Mouse (Mus musculus): ENCODE data around the gene Ccdc62. TPM values are rescaled to one million over a fixed set of nuclear protein-coding genes. Genes with fewer than 3 reads are reported as not detected.

The Ccdc62 gene
- 4.7 and 5.0 TPM in 2 replicates for total RNA-seq (2021)
- long read RNA-seq, experiment 1, partial matches to known transcripts = 0 of 1 reads
- long read RNA-seq, experiment 1, other reads (novel, unspliced or antisense) = 1 of 1 reads
- long read RNA-seq, experiment 2, partial matches to known transcripts = 0 of 2 reads
- long read RNA-seq, experiment 2, other reads (novel, unspliced or antisense) = 1 of 2 reads

- peak; percentile 97 for DNase-seq
Measured at GRCm38 (mm10) chr5:123930508-123930989, at the start of gene Ccdc62. TSS of gene Ccdc62 (plus strand) at chr5:123930679.

- no peak for DNase-seq
Measured at GRCm38 (mm10) chr5:123880778-123881177, 49.7 kb upstream of the Ccdc62 start.

- DNase-seq = no peak
Measured at GRCm38 (mm10) chr5:123883891-123884290, 46.6 kb upstream of the Ccdc62 start.

GRCm38 (mm10) chr5:123884332-123884731, 46.1 kb upstream of the Ccdc62 start:
- no peak for DNase-seq

GRCm38 (mm10) chr5:123886365-123886764, 44.1 kb upstream of the Ccdc62 start:
- DNase-seq = no peak

- DNase-seq = no peak
Measured at GRCm38 (mm10) chr5:123890312-123890711, 40.2 kb upstream of the Ccdc62 start.

GRCm38 (mm10) chr5:123890987-123891386, 39.5 kb upstream of the Ccdc62 start:
- DNase-seq = no peak

- DNase-seq = peak; percentile 67
Measured at GRCm38 (mm10) chr5:123891669-123892068, 38.8 kb upstream of the Ccdc62 start.

GRCm38 (mm10) chr5:123893520-123893919, 37.0 kb upstream of the Ccdc62 start:
- DNase-seq = no peak

GRCm38 (mm10) chr5:123896395-123896794, 34.1 kb upstream of the Ccdc62 start:
- DNase-seq = no peak

GRCm38 (mm10) chr5:123897352-123897751, 33.1 kb upstream of the Ccdc62 start:
- DNase-seq = no peak

GRCm38 (mm10) chr5:123904059-123904672, 26.3 kb upstream of the Ccdc62 start:
- DNase-seq = no peak

GRCm38 (mm10) chr5:123906146-123906975, 24.1 kb upstream of the Ccdc62 start:
- DNase-seq = no peak

GRCm38 (mm10) chr5:123906976-123907630, 23.4 kb upstream of the Ccdc62 start, which contains the start of gene Denr:
TSS of gene Denr (plus strand) at chr5:123907175.
- peak; percentile 100 for DNase-seq

- DNase-seq = no peak
Measured at GRCm38 (mm10) chr5:123907631-123907977, 22.9 kb upstream of the Ccdc62 start.

GRCm38 (mm10) chr5:123914852-123915251, 15.6 kb upstream of the Ccdc62 start:
- DNase-seq = peak; percentile 57

GRCm38 (mm10) chr5:123922112-123922511, 8.4 kb upstream of the Ccdc62 start:
- DNase-seq = no peak

- DNase-seq = no peak
Measured at GRCm38 (mm10) chr5:123927118-123927517, 3.4 kb upstream of the Ccdc62 start, which contains the start of gene Gm43518. TSS of gene Gm43518 (plus strand) at chr5:123927418.

- no peak for DNase-seq
Measured at GRCm38 (mm10) chr5:123931131-123931530, 652 bp downstream of the Ccdc62 start.

GRCm38 (mm10) chr5:123932927-123933326, 2.4 kb downstream of the Ccdc62 start:
- no peak for DNase-seq

GRCm38 (mm10) chr5:123933556-123933955, 3.1 kb downstream of the Ccdc62 start:
- no peak for DNase-seq

- peak; percentile 38 for DNase-seq
Measured at GRCm38 (mm10) chr5:123933957-123934591, 3.6 kb downstream of the Ccdc62 start.
